Mouse (Mus musculus) stomach, postnatal 0 days (tissue): ENCODE measurements at regions not wholly inside any gene's neighbourhood (a gene's known extent, or its start where the extent isn't known, plus 50 kb on each side); places are given as distances from the start of the nearest gene placed in this dataset.

Experiments
- CTCF ChIP-seq: IDR thresholded peaks from 2 replicates; pipeline ENCODE4 v1.5.1; 2016; ENCODE audit warnings: antibody characterized with exemption, low read depth, mild to moderate bottlenecking, moderate library complexity
- EP300 ChIP-seq: optimal IDR thresholded peaks from 2 replicates; pipeline ENCODE3; 2016; ENCODE audit warnings: antibody characterized with exemption

GRCm38 (mm10) chr15:24527379-24527778 lies 886.2 kb downstream of the Basp1 start:
- TF ChIP-seq EP300 (no peak), CTCF (peak; percentile 20)
